Mouse (Mus musculus): ENCODE measurements around the gene Caln1. TPM values are rescaled to one million over a fixed set of nuclear protein-coding genes. Genes with fewer than 3 reads are reported as not detected.
A peak's percentile ranks its signal among the peaks of the same experiment; 100 is the strongest.

Caln1 gene
- polyA plus RNA-seq, 2 experiments = not detected

- Histone ChIP-seq H3K4me3 (ENCODE audit: insufficient read depth in 1 of 2, low read depth in 2 of 2, low read length in 2 of 2) (no peak overlapping the region), H3K9ac (replicated peaks) (no peak overlapping the region), H3K27ac (no peak overlapping the region), H3K4me1 (replicated peaks; ENCODE audit: control insufficient read depth in 2 of 2, insufficient read depth in 2 of 2, low read length in 1 of 2) (no peaks in the 10 kb centered on the region), H3K4me2 (ENCODE audit: low read depth) (no peak overlapping the region), H3K9me3 (ENCODE audit: control insufficient read depth, low read length) (no peaks in the 10 kb centered on the region), H3K27me3 (ENCODE audit: control insufficient read depth, insufficient read depth, low read length) (no peaks in the 10 kb centered on the region), H3K36me3 (replicated peaks; ENCODE audit: control insufficient read depth, insufficient read depth, low read depth) (no peaks in the 10 kb centered on the region)
- WGBS (ENCODE audit: insufficient replicate concordance) = 69% methylated on average over 4 of the region's 4 CpGs
- ATAC-seq (ENCODE audit: insufficient read depth) = no peak
- TF ChIP-seq EP300 (IDR thresholded peaks at IDR 0.05; ENCODE audit: low read depth) (no peak), CTCF (IDR thresholded peaks at IDR 0.05; ENCODE audit: low read depth) (no peak)
- no peak for DNase-seq (ENCODE audit: low read depth in 3 of 3, low spot score in 3 of 3)
These were observed 480.4 kb downstream of the Caln1 start for GRCm38 (mm10) chr5:130849610-130850009.

- no peaks in the 10 kb centered on the region for H3K9me3 ChIP-seq (ENCODE audit: control insufficient read depth, low read length)
- H3K4me1 ChIP-seq (replicated peaks; ENCODE audit: control insufficient read depth in 2 of 2, insufficient read depth in 2 of 2, low read length in 1 of 2) = no peaks in the 10 kb centered on the region
- TF ChIP-seq EP300 (IDR thresholded peaks at IDR 0.05; ENCODE audit: low read depth) (no peak), CTCF (IDR thresholded peaks at IDR 0.05; ENCODE audit: low read depth) (no peak)
- peak overlapping the region; percentile 26 for H3K4me2 ChIP-seq (ENCODE audit: low read depth)
- no peaks in the 10 kb centered on the region for H3K27me3 ChIP-seq (ENCODE audit: control insufficient read depth, insufficient read depth, low read length)
- 13% methylated on average over 11 of the region's 11 CpGs for WGBS (ENCODE audit: insufficient replicate concordance)
- H3K36me3 ChIP-seq (replicated peaks; ENCODE audit: control insufficient read depth, insufficient read depth, low read depth) = no peaks in the 10 kb centered on the region
- H3K4me3 ChIP-seq (ENCODE audit: insufficient read depth in 1 of 2, low read depth in 2 of 2, low read length in 2 of 2) = no peak overlapping the region
- no peak overlapping the region for H3K27ac ChIP-seq
- DNase-seq (ENCODE audit: low read depth in 3 of 3, low spot score in 3 of 3) (no peak), ATAC-seq (ENCODE audit: insufficient read depth) (no peak)
- H3K9ac ChIP-seq (replicated peaks) = no peak overlapping the region
These were observed 482.9 kb downstream of the Caln1 start for GRCm38 (mm10) chr5:130852182-130852581.

- Histone ChIP-seq H3K4me3 (ENCODE audit: insufficient read depth in 1 of 2, low read depth in 2 of 2, low read length in 2 of 2) (no peak overlapping the region), H3K4me1 (replicated peaks; ENCODE audit: control insufficient read depth in 2 of 2, insufficient read depth in 2 of 2, low read length in 1 of 2) (no peaks in the 10 kb centered on the region; a peak in 1 of 4 replicates), H3K27me3 (ENCODE audit: control insufficient read depth, insufficient read depth, low read length) (no peaks in the 10 kb centered on the region), H3K9ac (replicated peaks) (no peak overlapping the region), H3K36me3 (replicated peaks; ENCODE audit: control insufficient read depth, insufficient read depth, low read depth) (no peaks in the 10 kb centered on the region), H3K27ac (no peak overlapping the region), H3K4me2 (ENCODE audit: low read depth) (no peak overlapping the region), H3K9me3 (ENCODE audit: control insufficient read depth, low read length) (no peaks in the 10 kb centered on the region)
- TF ChIP-seq CTCF (IDR thresholded peaks at IDR 0.05; ENCODE audit: low read depth) (peak; percentile 100), EP300 (IDR thresholded peaks at IDR 0.05; ENCODE audit: low read depth) (no peak)
- DNase-seq (ENCODE audit: low read depth in 3 of 3, low spot score in 3 of 3) (peak; percentile 33 to 47 (median 38)), ATAC-seq (ENCODE audit: insufficient read depth) (no peak)
- WGBS (ENCODE audit: insufficient replicate concordance) = under 1% methylated on average over 10 of the region's 10 CpGs
These were observed 484.1 kb downstream of the Caln1 start for GRCm38 (mm10) chr5:130853371-130853770.

- H3K4me1 ChIP-seq (replicated peaks; ENCODE audit: control insufficient read depth in 2 of 2, insufficient read depth in 2 of 2, low read length in 1 of 2) = no peaks in the 10 kb centered on the region; a peak in 1 of 4 replicates
- no peak overlapping the region for H3K9ac ChIP-seq (replicated peaks)
- DNase-seq (ENCODE audit: low read depth in 3 of 3, low spot score in 3 of 3) = no peak
- ATAC-seq (ENCODE audit: insufficient read depth) = no peak
- H3K27me3 ChIP-seq (ENCODE audit: control insufficient read depth, insufficient read depth, low read length) = no peaks in the 10 kb centered on the region
- H3K27ac ChIP-seq = no peak overlapping the region
- H3K4me2 ChIP-seq (ENCODE audit: low read depth) = no peak overlapping the region
- WGBS (ENCODE audit: insufficient replicate concordance) = 51% methylated on average over 7 of the region's 7 CpGs
- TF ChIP-seq EP300 (IDR thresholded peaks at IDR 0.05; ENCODE audit: low read depth) = no peak
- TF ChIP-seq CTCF (IDR thresholded peaks at IDR 0.05; ENCODE audit: low read depth) = no peak
- no peaks in the 10 kb centered on the region for H3K36me3 ChIP-seq (replicated peaks; ENCODE audit: control insufficient read depth, insufficient read depth, low read depth)
- no peaks in the 10 kb centered on the region for H3K9me3 ChIP-seq (ENCODE audit: control insufficient read depth, low read length)
- H3K4me3 ChIP-seq (ENCODE audit: insufficient read depth in 1 of 2, low read depth in 2 of 2, low read length in 2 of 2) = no peak overlapping the region
These were observed 485.2 kb downstream of the Caln1 start for GRCm38 (mm10) chr5:130854430-130854829.

GRCm38 (mm10) chr5:130858148-130858547 is 488.9 kb downstream of the Caln1 start:
- ATAC-seq (ENCODE audit: insufficient read depth) = no peak
- WGBS (ENCODE audit: insufficient replicate concordance) = 15% methylated on average over 8 of the region's 8 CpGs
- no peak overlapping the region for H3K9ac ChIP-seq (replicated peaks)
- no peaks in the 10 kb centered on the region; a peak in 1 of 4 replicates for H3K4me1 ChIP-seq (replicated peaks; ENCODE audit: control insufficient read depth in 2 of 2, insufficient read depth in 2 of 2, low read length in 1 of 2)
- peak in 2 of 3 experiments; percentile 7 for DNase-seq (ENCODE audit: low read depth in 3 of 3, low spot score in 3 of 3)
- no peaks in the 10 kb centered on the region for H3K9me3 ChIP-seq (ENCODE audit: control insufficient read depth, low read length)
- H3K27me3 ChIP-seq (ENCODE audit: control insufficient read depth, insufficient read depth, low read length) = no peaks in the 10 kb centered on the region
- H3K4me2 ChIP-seq (ENCODE audit: low read depth) = no peak overlapping the region
- no peak overlapping the region for H3K4me3 ChIP-seq (ENCODE audit: insufficient read depth in 1 of 2, low read depth in 2 of 2, low read length in 2 of 2)
- no peaks in the 10 kb centered on the region for H3K36me3 ChIP-seq (replicated peaks; ENCODE audit: control insufficient read depth, insufficient read depth, low read depth)
- TF ChIP-seq CTCF (IDR thresholded peaks at IDR 0.05; ENCODE audit: low read depth) (peak; percentile 80), EP300 (IDR thresholded peaks at IDR 0.05; ENCODE audit: low read depth) (no peak)
- H3K27ac ChIP-seq = no peak overlapping the region

Measured in liver, embryonic 14.5 days (tissue).